Mouse (Mus musculus): ENCODE measurements around the gene Ttc25. TPM values are rescaled to one million over a fixed set of nuclear protein-coding genes. Genes with fewer than 3 reads are reported as not detected.

Gene Ttc25
- polyA plus RNA-seq, 1 experiment from 2014 or later, result 1.2 TPM

DNA sequence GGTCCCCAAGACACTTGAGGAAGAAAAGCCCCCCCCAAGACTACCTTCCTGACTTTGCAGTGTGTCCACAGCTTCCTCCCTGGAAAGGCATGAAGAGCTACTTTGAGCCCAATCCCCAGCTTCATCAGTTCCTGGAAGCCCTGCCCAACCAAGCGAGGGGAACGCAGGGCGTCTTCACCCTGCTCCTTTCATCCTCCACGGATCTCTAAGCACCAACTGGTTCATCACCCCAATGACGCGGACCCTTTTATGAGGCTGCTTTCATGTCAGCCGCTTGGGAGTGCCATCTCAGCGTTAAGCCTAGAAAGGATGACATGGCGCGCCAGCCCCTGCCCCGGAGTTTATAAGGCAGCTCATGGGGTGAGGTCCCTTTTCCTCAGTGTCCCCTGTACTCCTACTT is 74.6 kb downstream of the Ttc25 start, which contains the start of gene Dnajc7:
Dnajc7 (minus strand) TSS at position 187 of the 400 bp plus-strand sequence.
- H3K4me3 ChIP-seq (replicated peaks), result peak within 1 kb of the TSS; percentile 92

More for the DNA sequence above, 74.6 kb downstream of the Ttc25 start, which contains the start of gene Dnajc7:
- Histone ChIP-seq H3K4me2 (peak within 1 kb of the TSS; percentile 86), H3K27me3 (no peaks in the 10 kb centered on the region), H3K9ac (replicated peaks) (peak within 1 kb of the TSS; percentile 89), H3K27ac (peak within 1 kb of the TSS; percentile 93), H3K9me3 (no peaks in the 10 kb centered on the region), H3K4me1 (replicated peaks) (peaks cover 28% of the 10 kb centered on the region), H3K36me3 (peaks cover 19% of the 10 kb centered on the region)
- 2% methylated on average over 11 of the region's 11 CpGs for WGBS
- no peak for ATAC-seq (ENCODE audit: insufficient number of reproducible peaks, insufficient read depth, low FRiP score, low TSS enrichment, low read depth)

Other genes with a start within 250 kb of the Ttc25 start
- 1,407 and 1,429 TPM in 2 replicates for gene Eif1, start 225.7 kb upstream of the Ttc25 start, polyA plus RNA-seq (2016; fragmentation: Nextera tagmentation; extraction: Ambion mirVana)
- gene Gast, start 211.2 kb upstream of the Ttc25 start, polyA plus RNA-seq (2016; fragmentation: Nextera tagmentation; extraction: Ambion mirVana), result not detected in 2 replicates
- 1.5 and 2.1 TPM in 2 replicates for gene Hap1, start 189.5 kb upstream of the Ttc25 start, polyA plus RNA-seq (2016; fragmentation: Nextera tagmentation; extraction: Ambion mirVana)
- gene Jup, start 147.8 kb upstream of the Ttc25 start, polyA plus RNA-seq (2016; fragmentation: Nextera tagmentation; extraction: Ambion mirVana), result 44.1 and 49.3 TPM in 2 replicates
- gene P3h4, start 130.8 kb upstream of the Ttc25 start, polyA plus RNA-seq (2016; fragmentation: Nextera tagmentation; extraction: Ambion mirVana), result 54.3 and 58.3 TPM in 2 replicates
- 101 and 118 TPM in 2 replicates for gene Fkbp10, start 129.9 kb upstream of the Ttc25 start, polyA plus RNA-seq (2016; fragmentation: Nextera tagmentation; extraction: Ambion mirVana)
- gene Nt5c3b, start 103.8 kb upstream of the Ttc25 start, polyA plus RNA-seq (2016; fragmentation: Nextera tagmentation; extraction: Ambion mirVana), result 173 and 183 TPM in 2 replicates
- 1.0 and 1.1 TPM in 2 replicates for gene Klhl10, start 103.7 kb upstream of the Ttc25 start, polyA plus RNA-seq (2016; fragmentation: Nextera tagmentation; extraction: Ambion mirVana)
- 14.1 and 15.4 TPM in 2 replicates for gene Klhl11, start 72.9 kb upstream of the Ttc25 start, polyA plus RNA-seq (2016; fragmentation: Nextera tagmentation; extraction: Ambion mirVana)
- gene Acly, start 17.6 kb upstream of the Ttc25 start, polyA plus RNA-seq (2016; fragmentation: Nextera tagmentation; extraction: Ambion mirVana), result 186 and 196 TPM in 2 replicates
- gene Cnp, start 29.3 kb downstream of the Ttc25 start, polyA plus RNA-seq (2016; fragmentation: Nextera tagmentation; extraction: Ambion mirVana), result 32.3 and 34.5 TPM in 2 replicates
- gene Nkiras2, start 73.6 kb downstream of the Ttc25 start, polyA plus RNA-seq (2016; fragmentation: Nextera tagmentation; extraction: Ambion mirVana), result 79.9 and 80.4 TPM in 2 replicates
- gene Dnajc7, start 74.6 kb downstream of the Ttc25 start, polyA plus RNA-seq (2016; fragmentation: Nextera tagmentation; extraction: Ambion mirVana), result 282 and 288 TPM in 2 replicates
- 0.70 and 0.74 TPM in 2 replicates for gene Zfp385c, start 146.8 kb downstream of the Ttc25 start, polyA plus RNA-seq (2016; fragmentation: Nextera tagmentation; extraction: Ambion mirVana)
- gene Dhx58, start 158.7 kb downstream of the Ttc25 start, polyA plus RNA-seq (2016; fragmentation: Nextera tagmentation; extraction: Ambion mirVana), result 3.3 and 3.8 TPM in 2 replicates
- 64.0 and 65.8 TPM in 2 replicates for gene Kat2a, start 166.9 kb downstream of the Ttc25 start, polyA plus RNA-seq (2016; fragmentation: Nextera tagmentation; extraction: Ambion mirVana)
- gene Hspb9, start 168.2 kb downstream of the Ttc25 start, polyA plus RNA-seq (2016; fragmentation: Nextera tagmentation; extraction: Ambion mirVana), result 0.47 TPM in 1 of 2 replicates, not detected in the other
- gene Rab5c, start 192.6 kb downstream of the Ttc25 start, polyA plus RNA-seq (2016; fragmentation: Nextera tagmentation; extraction: Ambion mirVana), result 14.3 and 24.3 TPM in 2 replicates
- gene Kcnh4, start 214.3 kb downstream of the Ttc25 start, polyA plus RNA-seq (2016; fragmentation: Nextera tagmentation; extraction: Ambion mirVana), result not detected in 2 replicates
- gene Hcrt, start 217.3 kb downstream of the Ttc25 start, polyA plus RNA-seq (2016; fragmentation: Nextera tagmentation; extraction: Ambion mirVana), result not detected in 2 replicates
- gene Ghdc, start 225.3 kb downstream of the Ttc25 start, polyA plus RNA-seq (2016; fragmentation: Nextera tagmentation; extraction: Ambion mirVana), result 5.4 and 6.8 TPM in 2 replicates

Measured in limb, embryonic 12.5 days (tissue).